18 mouse cellular contexts compared by ENCODE assay signal in genomic region chr5:49999764-50000163, GRCm38 (mm10). TPM values are rescaled to one million over a fixed set of nuclear protein-coding genes. Genes with fewer than 3 reads are reported as not detected.
DNase-seq lines count a peak whose midpoint lies in the region; ATAC-seq lines count a peak whose summit lies in the region.
"Had no signal": no experiment of that assay in that cellular context is flagged by ENCODE, and none has a peak within 500 bp of the region (broad histone marks: within the 10 kb centered on the region; RNA-seq: fewer than 3 reads in every experiment).

No protein-coding gene starts in this region.

- H3K4me2 ChIP-seq in heart, embryonic 12.5 days: no peak overlapping the region
- H3K4me2 ChIP-seq: embryonic facial prominence, embryonic 15.5 days; heart, embryonic 15.5 days; hindbrain, embryonic 12.5 days; midbrain, embryonic 12.5 days; neural tube, embryonic 13.5 days had no signal

- ATAC-seq in heart, embryonic 12.5 days (ENCODE audit: insufficient number of reproducible peaks, low FRiP score): no peak
- ATAC-seq: forebrain, embryonic 16.5 days had no signal

- H3K27me3 ChIP-seq in heart, embryonic 12.5 days (replicated peaks): no peaks in the 10 kb centered on the region
- H3K27me3 ChIP-seq: embryonic facial prominence, embryonic 15.5 days; heart, embryonic 15.5 days; hindbrain, embryonic 12.5 days; midbrain, embryonic 12.5 days; neural tube, embryonic 13.5 days had no signal

- H3K9ac ChIP-seq in heart, embryonic 12.5 days: no peak overlapping the region
- H3K9ac ChIP-seq: embryonic facial prominence, embryonic 15.5 days; heart, embryonic 15.5 days; hindbrain, embryonic 12.5 days; liver, embryonic 14.5 days; midbrain, embryonic 12.5 days; neural tube, embryonic 13.5 days had no signal

- 70% methylated on average over 9 of the region's 9 CpGs for WGBS in heart, embryonic 12.5 days

- no peak overlapping the region for H3K4me3 ChIP-seq in heart, embryonic 12.5 days
- H3K4me3 ChIP-seq: embryonic facial prominence, embryonic 15.5 days; heart, embryonic 15.5 days; hindbrain, embryonic 12.5 days; midbrain, embryonic 12.5 days; neural tube, embryonic 13.5 days had no signal

- H3K4me1 ChIP-seq in heart, embryonic 12.5 days (replicated peaks): peaks cover 35% of the 10 kb centered on the region
- H3K4me1 ChIP-seq: embryonic facial prominence, embryonic 15.5 days; hindbrain, embryonic 12.5 days had no signal

- peak; percentile 21 for DNase-seq in heart, postnatal 4 days
- DNase-seq in kidney, postnatal 4 days: peak; percentile 56 to 65
- DNase-seq in kidney, adult 8-10 months: no peak
- DNase-seq in right cerebral cortex, adult 18-20 months: peak; percentile 17
- DNase-seq in right cerebral cortex, postnatal 14 days: no peak
- no peak for DNase-seq in thymus, postnatal 0 days (ENCODE audit: low spot score)
- DNase-seq: adrenal gland, postnatal 36 days; cerebellum, adult 18-20 months; cerebellum, postnatal 25 days; thymus, adult 18-20 months had no signal

- no peaks in the 10 kb centered on the region for H3K9me3 ChIP-seq in heart, embryonic 12.5 days (replicated peaks)
- H3K9me3 ChIP-seq: embryonic facial prominence, embryonic 15.5 days; heart, embryonic 15.5 days; hindbrain, embryonic 12.5 days; midbrain, embryonic 12.5 days; neural tube, embryonic 13.5 days had no signal

- 0 out of 2 replicates have a peak, but pooled peaks cover 6% of the 10 kb centered on the region for H3K36me3 ChIP-seq in heart, embryonic 12.5 days

- no peak overlapping the region for H3K27ac ChIP-seq in heart, embryonic 12.5 days (ENCODE audit: poor library complexity, severe bottlenecking)
- H3K27ac ChIP-seq: embryonic facial prominence, embryonic 15.5 days; hindbrain, embryonic 12.5 days; liver, embryonic 14.5 days; midbrain, embryonic 12.5 days; neural tube, embryonic 13.5 days had no signal

RNA-seq across cellular contexts. Expression of gene Adgra3, which starts 59.0 kb away (rescaled TPM):
- 10 to 100 TPM; 34.6 to 40.5 TPM for total RNA-seq in heart, postnatal 4 days (2021)
- polyA plus RNA-seq in heart, embryonic 12.5 days (2016; fragmentation: Nextera tagmentation; extraction: Ambion mirVana): 25.1 and 28.1 TPM in 2 replicates
- 2.7 and 3.1 TPM in 2 replicates for polyA plus RNA-seq in thymus, postnatal 0 days (2015; fragmentation: Nextera tagmentation; extraction: Ambion mirVana)

Comparison
In these comparisons a context has a peak if more than half of its experiments do, and no peak if none do; other contexts are left out.
1. DNase-seq: peak in heart, postnatal 4 days (single experiment), kidney, postnatal 4 days (2 of 2) and right cerebral cortex, adult 18-20 months (single experiment); none in kidney, adult 8-10 months (0 of 2), right cerebral cortex, postnatal 14 days (single experiment) and thymus, postnatal 0 days (single experiment).